Mouse (Mus musculus) CH12.LX (cell line): ENCODE measurements around the gene Itprip.

Source experiments
- BHLHE40 ChIP-seq: IDR thresholded peaks from 2 replicates; pipeline ENCODE4 v1.6.1; 2011; ENCODE audit warnings: mild to moderate bottlenecking, low read depth, low read length, improper control_type of control experiment
- CHD1 ChIP-seq: IDR thresholded peaks from 2 replicates; pipeline ENCODE4 v1.6.1; 2012; ENCODE audit warnings: low read depth, low read length, improper control_type of control experiment, inconsistent platforms
- CTCF ChIP-seq, 2 experiments: IDR thresholded peaks in 1 of 2; conservative IDR thresholded peaks in 1 of 2; 2 replicates each; pipeline ENCODE4 v1.5.1; 2011 to 2012; ENCODE audit warnings: low read depth in 2 of 2, low read length in 2 of 2, improper control_type of control experiment in 1 of 2, inconsistent platforms in 1 of 2, mild to moderate bottlenecking in 1 of 2, moderate library complexity in 1 of 2
- ELF1 ChIP-seq: IDR thresholded peaks from 2 replicates; pipeline ENCODE4 v1.6.1; 2014; ENCODE audit warnings: low read depth, mild to moderate bottlenecking, inconsistent platforms, low read length, improper control_type of control experiment
- EP300 ChIP-seq: IDR thresholded peaks from 2 replicates; pipeline ENCODE4 v1.6.1; 2011; ENCODE audit warnings: low read length, improper control_type of control experiment
- MAZ ChIP-seq: IDR thresholded peaks from 2 replicates; pipeline ENCODE4 v1.6.1; 2012; ENCODE audit warnings: low read depth, mild to moderate bottlenecking, inconsistent platforms, low read length, improper control_type of control experiment, moderate library complexity
- POLR2A ChIP-seq: IDR thresholded peaks from 2 replicates; pipeline ENCODE4 v1.6.1; 2011; ENCODE audit warnings: low read depth, mild to moderate bottlenecking, improper control_type of control experiment, low read length
- RAD21 ChIP-seq: IDR thresholded peaks from 2 replicates; pipeline ENCODE4 v1.6.1; 2011; ENCODE audit warnings: low read depth, mild to moderate bottlenecking, low read length, improper control_type of control experiment, moderate library complexity
- SMC3 ChIP-seq: IDR thresholded peaks from 2 replicates; pipeline ENCODE4 v1.6.1; 2011; ENCODE audit warnings: low read depth, low read length, improper control_type of control experiment
- TCF12 ChIP-seq: IDR thresholded peaks from 2 replicates; pipeline ENCODE4 v1.6.1; 2014; ENCODE audit warnings: low read depth, mild to moderate bottlenecking, inconsistent platforms, low read length, improper control_type of control experiment
- USF1 ChIP-seq: IDR thresholded peaks from 2 replicates; pipeline ENCODE4 v1.6.1; 2014; ENCODE audit warnings: low read depth, mild to moderate bottlenecking, inconsistent platforms, low read length, improper control_type of control experiment
- ZC3H11A ChIP-seq: IDR thresholded peaks from 2 replicates; pipeline ENCODE4 v1.6.1; 2012; ENCODE audit warnings: low read depth, mild to moderate bottlenecking, inconsistent platforms, low read length, improper control_type of control experiment
- ZKSCAN1 ChIP-seq: IDR thresholded peaks from 2 replicates; pipeline ENCODE4 v1.6.1; 2012; ENCODE audit warnings: low read depth, inconsistent platforms, low read length, improper control_type of control experiment, borderline replicate concordance
- ZNF384 ChIP-seq: IDR thresholded peaks from 2 replicates; pipeline ENCODE4 v1.6.1; 2012; ENCODE audit warnings: low read depth, low read length, improper control_type of control experiment, inconsistent platforms

DNA sequence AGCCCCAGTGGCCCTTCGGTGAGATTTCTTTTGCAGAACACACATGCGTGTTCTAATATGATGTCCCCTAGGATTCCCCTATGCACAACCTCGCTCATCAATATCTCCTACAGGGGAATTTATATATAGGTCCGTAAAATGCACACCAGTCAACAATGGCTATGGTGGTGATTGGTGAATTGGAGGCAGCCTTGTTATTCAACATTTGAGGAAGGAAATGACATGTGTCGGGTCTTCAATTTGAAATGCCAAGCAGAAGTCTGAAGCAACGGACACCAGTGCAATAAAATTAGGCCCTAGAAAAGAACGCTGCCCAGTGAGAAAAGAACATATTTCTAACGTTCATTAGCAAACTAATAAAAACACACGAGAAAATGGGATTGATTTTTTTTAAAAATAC is 17.8 kb upstream of the Itprip start:
- TF ChIP-seq TCF12 (no peak), RAD21 (no peak), POLR2A (no peak), EP300 (no peak), CTCF (conservative IDR thresholded peaks at IDR 0.05 in 1 of 2, IDR thresholded peaks at IDR 0.05 in 1 of 2; ENCODE audit: low read depth in 2 of 2, low read length in 2 of 2) (no peak), ELF1 (no peak), ZC3H11A (no peak), SMC3 (no peak), CHD1 (no peak), ZKSCAN1 (no peak), MAZ (no peak), USF1 (no peak), BHLHE40 (no peak), ZNF384 (no peak)
